Mouse (Mus musculus) kidney, postnatal 4 days (tissue): ENCODE measurements around the gene Eif2b3.

ENCODE experiments used
- DNase-seq, 2 experiments: peaks; one replicate each; pipeline ENCODE4 v3.0.0; 2021; ENCODE audit warnings: mixed read lengths in 2 of 2

The Eif2b3 gene

DNA sequence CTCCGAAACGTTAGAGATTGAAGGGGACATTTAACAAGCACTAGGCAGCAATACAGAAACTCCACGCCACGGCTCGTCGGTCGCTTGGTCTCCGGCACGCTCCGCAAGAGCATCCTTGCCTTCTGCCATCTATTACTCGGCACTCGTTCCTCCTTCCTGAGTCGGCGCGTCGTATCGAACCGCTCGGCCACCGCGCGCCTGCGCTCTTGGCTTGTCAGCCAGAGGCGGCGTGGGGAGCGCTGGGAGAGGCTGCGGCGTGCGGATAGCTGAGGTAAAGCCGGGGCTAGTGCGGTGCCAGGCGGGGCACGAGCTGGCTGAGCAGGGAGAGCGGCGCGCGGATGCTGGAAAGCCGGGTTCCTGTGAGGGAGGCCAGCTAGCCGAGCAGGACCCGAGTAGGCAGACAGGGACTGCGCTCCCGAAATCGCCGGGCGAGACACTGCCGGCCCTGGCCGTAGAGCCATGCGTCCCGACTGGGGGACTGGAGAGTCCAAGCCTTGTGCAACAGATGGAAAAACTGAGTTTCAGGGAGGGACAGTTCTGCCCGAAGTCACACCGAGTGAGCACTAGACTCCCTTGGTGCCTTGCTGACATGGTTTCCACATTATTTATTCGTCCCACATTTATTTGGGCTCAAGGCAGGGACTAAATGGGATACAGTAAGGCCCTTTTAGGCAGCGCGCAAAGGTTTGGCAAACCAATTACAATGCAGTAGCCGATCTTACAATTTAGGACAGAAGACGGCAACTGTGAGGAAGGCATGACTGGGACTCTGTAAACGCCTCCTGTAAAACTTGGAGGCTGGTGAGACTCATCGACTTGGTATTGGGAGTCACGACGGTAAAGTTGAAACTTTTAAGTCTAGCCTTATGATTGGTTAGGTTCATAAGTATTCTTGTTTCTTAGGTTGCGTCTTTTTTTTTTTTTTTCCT, at the start of gene Eif2b3:
Eif2b3 (plus strand) TSS at position 197 of the 929 bp plus-strand sequence.
- peak; percentile 91 to 94 for DNase-seq

DNA sequence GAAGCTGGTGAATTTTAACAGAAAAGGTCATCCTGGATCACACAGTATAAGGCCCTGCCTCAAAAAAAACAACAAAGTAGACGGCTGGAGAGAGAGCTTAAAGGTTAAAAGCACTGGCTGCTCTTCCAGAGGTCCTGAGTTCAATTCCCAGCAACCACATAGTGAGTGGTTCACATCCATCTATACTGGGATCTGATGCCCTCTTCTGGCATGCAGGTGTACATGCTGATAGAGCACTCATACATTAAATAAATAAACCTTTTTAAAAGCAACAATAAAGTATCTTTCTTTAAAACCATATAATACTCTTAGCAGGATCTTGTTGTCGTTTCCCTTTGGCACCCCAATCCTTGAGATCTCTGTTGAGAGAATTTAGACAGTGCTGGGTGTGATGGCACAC, 42.7 kb upstream of the Eif2b3 start:
- DNase-seq, result no peak

DNA sequence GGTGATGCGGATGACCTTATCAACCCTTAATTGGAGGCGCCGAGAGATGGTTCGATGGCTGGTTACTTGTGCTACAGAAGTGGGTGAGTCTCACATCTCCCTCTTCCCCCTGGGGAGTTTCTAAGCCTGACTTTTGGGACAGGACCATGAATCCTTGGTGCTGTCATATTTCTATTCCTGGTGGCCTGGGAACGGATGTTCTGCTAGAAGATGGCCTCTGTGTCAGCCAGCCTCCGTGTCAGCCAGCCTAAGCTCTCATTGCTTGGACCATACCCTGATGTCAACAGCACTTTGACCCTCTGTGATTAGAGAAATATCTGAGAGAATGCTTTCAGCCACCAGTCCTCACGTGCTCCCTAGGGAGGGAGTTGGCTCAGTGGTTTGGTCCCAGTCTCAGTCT, 33.5 kb upstream of the Eif2b3 start:
- no peak for DNase-seq

DNA sequence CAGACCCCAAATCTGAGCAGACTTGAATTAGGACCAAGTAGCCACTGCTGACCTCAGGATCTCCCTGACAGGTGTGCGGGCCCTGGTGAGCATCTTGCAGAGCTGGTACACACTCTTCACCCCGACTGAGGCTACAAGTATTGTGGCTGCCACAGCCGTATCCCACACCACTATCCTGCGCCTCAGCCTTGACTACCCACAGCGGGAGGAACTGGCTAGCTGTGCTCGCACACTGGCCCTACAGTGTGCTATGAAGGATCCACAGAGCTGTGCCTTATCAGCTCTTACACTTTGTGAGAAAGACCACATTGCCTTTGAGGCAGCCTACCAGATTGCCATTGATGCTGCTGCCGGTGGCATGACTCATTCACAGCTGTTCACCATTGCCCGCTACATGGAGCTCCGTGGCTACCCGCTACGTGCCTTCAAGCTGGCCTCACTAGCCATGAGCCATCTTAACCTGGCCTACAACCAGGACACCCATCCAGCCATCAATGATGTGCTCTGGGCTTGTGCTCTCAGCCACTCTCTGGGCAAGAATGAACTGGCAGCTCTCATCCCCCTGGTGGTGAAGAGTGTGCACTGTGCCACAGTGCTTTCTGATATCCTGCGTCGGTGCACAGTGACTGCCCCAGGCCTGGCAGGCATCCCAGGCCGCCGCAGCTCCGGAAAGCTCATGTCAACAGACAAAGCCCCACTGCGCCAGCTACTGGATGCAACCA, 32.6 kb upstream of the Eif2b3 start:
- DNase-seq, result peak; percentile 83 to 90

DNA sequence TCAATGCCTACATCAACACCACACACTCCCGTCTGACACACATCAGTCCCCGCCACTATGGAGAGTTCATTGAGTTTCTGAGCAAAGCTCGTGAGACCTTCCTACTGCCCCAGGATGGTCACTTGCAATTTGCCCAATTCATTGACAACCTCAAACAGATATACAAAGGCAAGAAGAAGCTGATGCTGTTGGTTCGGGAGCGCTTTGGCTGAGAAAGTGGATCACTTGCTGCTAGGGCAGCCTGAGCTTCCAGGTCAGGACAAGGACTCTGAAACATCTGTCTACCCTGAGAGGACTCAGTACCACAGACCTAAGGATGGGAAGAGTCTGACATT, 32.1 kb upstream of the Eif2b3 start:
- DNase-seq, result no peak

DNA sequence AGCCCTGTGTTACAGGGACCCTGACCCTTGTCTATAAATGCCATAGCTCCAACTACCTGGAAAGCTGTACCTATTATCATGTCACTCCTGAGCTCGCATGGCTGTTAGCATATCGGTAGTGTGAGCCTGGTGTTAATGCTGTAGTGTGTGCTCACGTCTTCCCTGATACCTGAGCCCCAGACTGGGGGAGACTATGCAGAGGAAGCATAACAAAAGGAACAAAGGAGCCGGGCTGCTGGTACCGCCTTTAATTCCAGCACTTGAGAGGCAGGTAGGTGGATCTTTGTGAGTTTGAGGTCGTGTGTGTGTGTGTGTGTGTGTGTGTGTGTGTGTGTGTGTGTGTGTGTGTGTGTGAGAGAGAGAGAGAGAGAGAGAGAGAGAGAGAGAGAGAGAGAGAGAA, 29.5 kb upstream of the Eif2b3 start:
- no peak for DNase-seq

DNA sequence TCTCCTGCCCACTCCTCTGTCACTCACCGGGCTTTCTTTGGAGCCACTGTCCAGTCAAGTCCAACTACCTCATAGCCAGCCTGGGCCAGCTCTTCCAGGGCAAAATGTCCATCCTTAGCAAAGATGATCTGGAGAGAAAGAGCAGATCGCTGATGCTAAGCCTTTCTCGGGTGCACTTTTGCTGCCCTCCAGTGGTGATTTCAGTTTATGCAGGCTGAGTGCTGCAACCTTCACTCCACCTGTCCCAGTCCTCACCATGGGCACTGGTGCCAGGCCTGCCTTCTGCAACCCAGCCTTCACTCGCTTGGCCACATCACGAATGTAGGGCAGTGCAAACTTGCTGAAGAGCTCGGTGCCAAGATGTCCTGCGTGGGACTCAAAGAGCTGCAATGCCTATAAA, 27.8 kb upstream of the Eif2b3 start:
- DNase-seq, result peak; percentile 88 to 89

DNA sequence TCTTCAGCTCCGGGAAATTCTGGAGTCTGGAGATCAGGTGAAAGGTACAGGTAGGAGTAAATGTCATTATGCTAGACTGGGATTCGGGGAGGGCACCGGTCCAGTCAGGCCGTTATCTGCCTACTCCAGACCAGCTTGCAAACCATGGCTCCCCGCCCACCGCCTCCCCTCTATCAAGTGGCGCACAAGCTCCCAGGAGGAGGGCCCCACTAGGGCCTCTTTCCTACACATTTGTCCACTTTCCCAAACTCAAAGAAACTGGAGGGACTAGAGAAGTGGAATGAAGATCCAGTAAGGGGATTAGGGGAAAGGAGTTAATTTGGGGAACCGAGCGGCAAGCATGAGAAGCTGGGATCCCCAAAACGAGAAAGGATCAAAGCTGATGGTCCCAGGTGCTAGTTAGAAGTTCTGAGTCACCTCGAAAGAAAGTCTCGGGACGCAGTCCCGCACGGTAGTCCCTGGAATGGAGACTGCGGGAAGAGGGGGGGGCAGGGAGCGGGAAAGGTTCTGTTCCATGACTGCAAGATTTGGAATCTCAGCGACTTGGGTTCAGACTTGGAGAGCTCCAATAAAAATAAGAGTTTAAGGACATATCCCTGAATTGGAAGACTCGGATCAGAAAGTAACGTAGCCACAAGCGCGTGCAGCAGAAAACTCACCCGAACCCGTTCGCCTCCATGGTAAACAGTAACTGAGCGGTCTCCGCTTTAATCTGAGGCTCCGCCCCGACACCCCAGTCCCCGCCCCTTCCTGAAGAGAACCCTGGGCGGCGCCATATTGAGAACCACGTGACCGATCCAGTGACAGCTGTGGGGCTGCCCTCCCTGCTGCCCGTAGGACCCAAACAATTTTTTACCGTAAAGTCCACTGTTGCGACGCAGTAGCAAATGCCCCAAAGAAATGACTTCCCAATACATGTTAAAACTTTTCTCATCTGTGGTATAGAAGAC, 25.3 kb upstream of the Eif2b3 start, which contains the start of gene Urod:
Urod (minus strand) TSS at position 742 of the 950 bp plus-strand sequence.
- peak; percentile 96 to 97 for DNase-seq

DNA sequence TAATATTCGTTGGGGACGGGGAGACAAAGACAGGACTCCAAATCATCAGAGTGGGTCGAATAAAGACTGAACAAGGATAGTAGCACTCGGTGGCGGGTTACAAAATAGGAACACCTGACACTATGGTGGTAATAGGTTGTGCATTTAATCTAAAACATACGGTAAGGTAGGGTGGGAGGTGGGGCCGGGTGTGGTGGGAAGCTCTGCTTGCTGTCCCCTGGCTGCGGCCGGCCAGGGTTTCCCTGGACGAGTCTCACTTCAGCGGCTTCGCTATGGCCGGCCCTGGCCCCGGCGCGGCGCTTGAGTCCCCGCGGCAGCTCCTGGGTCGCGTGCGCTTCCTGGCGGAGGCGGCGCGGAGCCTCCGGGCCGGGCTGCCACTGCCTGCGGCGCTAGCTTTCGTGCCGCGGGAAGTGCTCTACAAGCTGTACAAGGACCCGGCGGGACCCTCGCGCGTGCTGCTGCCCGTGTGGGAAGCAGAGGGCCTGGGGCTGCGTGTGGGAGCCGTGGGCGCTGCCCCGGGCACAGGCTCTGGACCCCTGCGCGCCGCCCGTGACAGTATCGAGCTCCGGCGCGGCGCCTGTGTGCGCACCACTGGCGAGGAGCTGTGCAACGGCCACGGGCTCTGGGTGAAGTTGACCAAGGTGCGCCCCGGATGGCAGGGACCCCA, 23.9 kb upstream of the Eif2b3 start, which contains the start of gene Hectd3:
Hectd3 (plus strand) TSS at position 187 of the 667 bp plus-strand sequence.
- peak; percentile 72 to 85 for DNase-seq

DNA sequence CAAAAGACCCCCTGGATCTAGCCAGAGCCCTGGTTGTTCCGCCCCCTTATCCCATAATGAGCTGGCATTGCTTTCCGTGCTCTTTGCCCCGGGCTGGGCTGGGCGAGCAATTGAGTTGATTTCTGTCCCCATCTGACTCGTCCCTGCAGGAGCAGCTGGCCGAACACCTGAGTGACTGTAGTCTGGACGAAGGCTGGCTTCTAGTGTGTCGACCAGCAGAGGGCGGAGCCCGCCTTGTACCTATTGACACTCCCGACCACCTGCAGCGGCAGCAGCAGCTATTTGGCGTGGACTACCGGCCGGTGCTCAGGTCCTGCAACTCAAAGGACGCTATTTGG, 23.4 kb upstream of the Eif2b3 start:
- peak; percentile 70 to 84 for DNase-seq

DNA sequence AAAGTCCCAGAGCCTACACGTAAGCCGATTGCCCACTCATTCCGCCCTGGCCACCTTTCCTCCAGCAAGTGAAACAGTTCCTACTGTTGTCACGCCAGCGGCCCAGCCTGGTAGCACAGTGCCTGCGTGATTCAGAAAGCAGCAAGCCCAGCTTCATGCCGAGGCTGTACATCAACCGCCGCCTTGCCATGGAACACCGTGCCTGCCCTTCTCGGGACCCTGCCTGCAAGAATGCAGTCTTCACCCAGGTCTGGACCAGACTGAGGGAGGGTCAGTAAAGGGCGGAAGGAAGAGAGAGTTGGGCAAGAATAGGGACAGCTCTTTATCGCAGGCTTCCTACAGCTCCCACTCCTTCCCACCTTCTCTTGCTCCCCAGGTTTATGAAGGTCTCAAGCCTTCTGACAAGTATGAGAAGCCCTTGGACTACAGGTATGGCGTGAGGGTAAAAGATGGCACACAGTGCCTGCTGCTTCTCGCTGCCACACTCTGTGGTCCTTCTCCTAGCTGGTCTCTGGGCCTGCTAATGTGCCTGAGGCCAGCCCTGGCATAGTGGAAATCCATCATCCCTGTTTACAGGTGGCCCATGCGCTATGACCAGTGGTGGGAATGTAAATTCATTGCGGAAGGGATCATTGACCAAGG, 19.6 kb upstream of the Eif2b3 start:
- no peak for DNase-seq

DNA sequence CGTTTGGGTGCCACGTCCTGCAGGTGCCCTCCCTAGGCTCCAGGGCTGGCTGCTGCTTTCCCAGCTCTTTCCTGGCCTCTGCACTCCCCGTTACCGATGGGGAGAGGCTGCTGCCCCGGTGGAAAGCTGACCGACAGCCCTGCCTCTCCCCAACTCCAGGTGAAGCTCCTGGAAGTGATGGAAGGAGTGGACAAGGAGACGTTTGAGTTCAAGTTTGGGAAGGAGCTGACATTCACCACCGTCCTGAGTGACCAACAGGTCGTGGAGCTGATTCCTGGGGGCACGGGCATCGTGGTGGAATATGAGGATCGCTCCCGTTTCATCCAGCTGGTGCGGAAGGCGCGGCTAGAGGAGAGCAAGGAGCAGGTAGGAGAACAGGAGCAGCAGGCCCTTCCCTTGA, 17.2 kb upstream of the Eif2b3 start:
- no peak for DNase-seq

DNA sequence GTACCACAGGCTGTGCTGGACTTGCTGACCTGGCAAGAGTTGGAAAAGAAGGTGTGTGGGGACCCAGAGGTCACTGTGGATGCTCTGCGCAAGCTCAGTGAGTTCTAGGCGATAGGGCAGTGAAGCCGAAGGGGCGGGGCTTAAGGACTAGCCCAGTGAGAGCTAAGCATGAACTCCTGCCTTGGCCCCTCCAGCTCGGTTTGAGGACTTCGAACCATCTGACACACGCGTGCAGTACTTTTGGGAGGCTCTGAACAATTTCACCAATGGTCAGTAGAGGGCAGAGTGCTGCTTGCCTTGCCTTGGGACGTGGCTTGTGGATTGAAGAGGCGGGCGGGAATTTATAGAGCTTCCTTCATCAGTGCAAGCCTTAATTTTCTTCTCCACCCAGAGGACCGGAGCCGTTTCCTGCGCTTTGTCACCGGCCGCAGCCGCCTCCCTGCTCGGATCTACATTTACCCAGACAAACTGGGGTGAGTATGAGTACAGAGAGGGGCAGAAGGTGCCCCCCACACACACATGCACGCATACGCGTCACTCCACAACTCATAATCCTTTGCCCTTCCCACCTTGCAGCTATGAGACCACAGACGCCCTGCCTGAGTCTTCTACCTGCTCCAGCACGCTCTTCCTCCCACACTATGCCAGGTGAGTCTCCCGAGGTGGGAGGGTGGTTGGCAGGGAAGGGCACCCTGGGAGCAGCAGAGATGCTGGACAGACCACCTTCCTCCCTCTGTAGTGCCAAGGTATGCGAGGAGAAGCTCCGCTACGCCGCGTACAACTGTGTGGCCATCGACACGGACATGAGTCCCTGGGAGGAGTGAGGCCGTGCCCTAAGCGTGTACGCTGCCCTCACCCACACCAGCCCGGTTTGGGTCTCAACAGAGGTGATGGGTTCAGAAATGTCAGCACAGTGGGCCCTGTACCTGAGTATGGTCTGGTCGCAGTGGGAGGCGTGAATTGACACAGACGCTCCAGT, 16.4 kb upstream of the Eif2b3 start:
- peak; percentile 69 to 81 for DNase-seq

DNA sequence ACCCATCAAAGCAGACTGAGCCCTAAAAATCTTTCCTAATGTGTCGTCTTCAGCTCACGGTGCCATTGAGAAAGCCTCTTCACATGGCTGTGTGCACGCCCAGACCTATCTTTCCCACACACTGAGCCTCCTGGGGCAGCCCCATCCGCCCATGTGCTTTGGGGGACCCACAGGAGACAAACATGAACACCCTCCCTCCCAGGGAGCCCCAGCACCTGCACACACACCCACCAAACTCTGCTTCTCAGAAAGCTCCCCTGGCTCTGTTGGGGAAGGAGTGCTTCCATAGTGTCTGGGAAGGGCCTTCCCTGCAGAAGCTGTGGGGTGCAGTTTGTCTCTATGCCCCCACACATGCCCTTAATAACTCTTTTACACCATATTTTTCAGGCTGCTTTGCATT, 14.6 kb upstream of the Eif2b3 start:
- no peak for DNase-seq

DNA sequence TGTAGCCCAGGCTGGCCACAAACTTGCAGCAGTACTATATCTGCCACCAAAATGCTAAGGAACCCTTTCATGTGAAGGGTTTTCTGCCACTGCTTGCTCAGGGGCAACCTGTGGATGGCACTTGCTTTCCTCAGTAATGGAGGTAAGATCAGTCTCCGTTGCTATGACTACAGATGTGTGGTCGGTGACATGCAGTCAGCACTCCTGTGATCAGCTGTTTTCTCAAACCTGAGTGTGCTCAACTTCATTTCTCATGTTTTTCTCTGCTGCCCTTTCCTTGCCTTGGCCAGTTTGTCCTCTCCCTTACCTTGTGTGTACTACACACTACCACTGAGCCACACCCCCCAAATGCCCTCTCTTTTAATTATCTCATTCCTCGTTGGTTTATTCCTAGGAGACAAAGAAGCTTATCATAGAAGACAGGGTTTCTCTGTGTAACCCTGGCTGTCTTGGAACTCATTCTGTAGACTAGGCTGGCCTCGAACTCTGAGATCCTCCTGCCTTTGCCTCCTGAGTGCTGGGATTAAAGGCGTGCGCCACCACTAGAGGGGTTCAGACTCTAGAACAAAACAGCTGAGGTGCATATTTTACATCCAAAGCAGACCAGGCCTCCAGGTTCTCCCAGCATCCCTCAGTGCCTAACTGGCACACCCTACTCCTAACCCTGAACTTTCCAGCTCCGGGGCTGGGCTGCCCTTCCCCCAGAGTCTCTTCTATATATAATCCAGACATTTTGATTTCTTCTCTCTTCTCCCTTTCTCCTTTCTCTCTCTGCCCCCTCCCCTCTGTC, 13.4 kb upstream of the Eif2b3 start:
- DNase-seq, result no peak

DNA sequence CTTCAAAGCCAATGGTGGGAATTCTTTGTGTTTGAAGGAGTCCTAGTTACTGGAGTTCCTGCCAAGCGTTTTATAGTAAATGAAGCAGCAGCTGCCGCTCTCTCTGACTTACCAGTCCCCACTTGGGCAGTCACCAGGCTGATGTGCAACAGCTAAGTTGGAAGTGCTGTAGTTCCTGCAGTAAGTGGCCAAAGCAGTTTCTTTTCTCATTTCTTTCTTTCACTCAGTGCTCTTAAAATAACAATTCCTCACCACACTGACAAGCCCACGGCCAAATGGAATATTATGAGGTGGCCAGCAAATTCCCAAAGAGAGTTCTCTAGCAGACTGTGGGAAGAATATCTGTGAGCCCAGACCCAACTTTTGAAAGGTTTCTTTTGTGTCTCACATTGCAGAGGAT, 12.1 kb upstream of the Eif2b3 start:
- no peak for DNase-seq

DNA sequence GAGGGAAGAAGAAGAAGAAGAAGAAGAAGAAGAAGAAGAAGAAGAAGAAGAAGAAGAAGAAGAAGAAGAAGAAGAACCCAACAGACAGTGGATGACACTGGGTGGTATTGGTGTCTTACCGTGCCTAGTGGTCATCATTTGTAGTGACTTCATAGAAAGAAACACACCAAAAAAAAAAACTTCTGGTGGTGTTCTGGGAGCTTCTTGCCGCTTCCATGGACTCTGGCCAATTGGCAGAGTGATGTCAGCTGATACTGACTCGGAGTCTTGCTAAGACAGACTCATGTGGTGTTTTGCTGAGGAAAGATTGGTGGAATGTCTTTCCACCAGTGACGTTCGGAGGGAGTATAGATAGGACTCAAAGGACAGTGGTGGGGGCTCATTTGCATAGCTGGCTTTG, 9.0 kb upstream of the Eif2b3 start:
- DNase-seq, result no peak

DNA sequence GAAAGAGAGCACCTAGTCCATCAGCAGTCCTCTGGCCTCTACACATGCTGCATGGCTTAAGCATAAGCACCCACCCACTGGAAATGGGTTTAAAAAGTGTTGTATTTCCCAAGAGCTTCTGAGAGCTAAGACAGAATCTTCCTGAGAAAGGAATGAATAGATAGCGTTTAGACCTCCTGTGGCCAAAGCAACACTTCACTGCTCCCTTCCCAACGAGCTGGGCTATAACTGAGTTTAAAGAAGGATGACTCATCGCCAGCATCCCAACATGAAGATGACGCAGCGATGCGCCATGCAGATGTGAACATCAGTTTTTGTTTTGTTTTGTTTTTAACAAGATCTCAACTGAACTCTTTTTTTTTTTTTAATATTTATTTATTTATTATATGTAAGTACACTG, 5.6 kb upstream of the Eif2b3 start:
- DNase-seq, result no peak

DNA sequence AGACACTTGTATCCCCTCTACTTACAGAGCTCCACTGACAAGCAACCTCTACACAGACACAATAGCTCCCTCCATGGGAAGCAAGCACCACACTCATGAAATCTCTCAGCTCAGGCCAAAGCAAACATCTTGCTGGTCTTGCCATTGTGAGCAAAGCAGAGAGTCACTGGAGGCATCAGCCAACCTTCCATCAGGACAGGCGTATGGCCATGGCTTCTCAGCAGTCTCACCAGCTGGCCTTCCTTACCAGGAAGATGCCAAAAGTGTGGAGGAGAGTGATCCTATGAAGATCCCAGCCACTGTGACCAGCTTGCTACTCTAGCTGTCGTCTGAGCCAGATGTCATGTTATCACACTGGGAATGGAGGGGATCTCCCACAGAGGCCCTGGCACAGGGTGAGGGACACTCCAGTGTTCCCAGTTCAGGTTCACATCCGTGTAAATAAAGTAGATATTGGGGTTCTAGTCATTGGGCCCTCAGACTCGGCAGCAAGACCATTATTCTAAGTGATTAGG, 4.2 kb upstream of the Eif2b3 start:
- no peak for DNase-seq

DNA sequence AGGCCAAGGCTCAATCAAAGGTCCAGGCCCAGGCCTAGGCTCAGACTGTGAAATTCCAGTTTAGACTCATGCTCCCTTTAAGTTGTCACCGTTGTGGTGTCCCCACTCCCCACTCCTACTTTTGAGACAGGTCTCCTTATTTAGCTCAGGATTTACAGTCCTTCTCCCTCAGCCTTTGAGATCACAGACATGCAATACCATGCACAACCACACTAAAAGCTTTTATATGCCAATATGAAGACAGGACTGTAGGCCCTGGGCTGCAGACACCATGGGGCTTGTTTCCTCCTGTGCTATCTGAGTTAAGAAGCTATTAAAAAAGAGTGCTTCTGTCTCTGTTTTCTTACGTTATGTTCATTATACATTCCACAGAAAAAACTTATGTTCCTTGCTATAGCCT, 1.5 kb upstream of the Eif2b3 start:
- DNase-seq, result no peak
